Comparison of ENCODE assay signal across 26 mouse cellular contexts in genomic region chr3:99644910-99645309, GRCm38 (mm10).
"Had no signal": no experiment of that assay in that cellular context is flagged by ENCODE, and none has a peak within 500 bp of the region (broad histone marks: within the 10 kb centered on the region; RNA-seq: fewer than 3 reads in every experiment).

No protein-coding gene starts in this region.

- H3K27me3 ChIP-seq: heart, embryonic 12.5 days; hindbrain, embryonic 12.5 days; intestine, embryonic 15.5 days; limb, embryonic 12.5 days; liver, embryonic 13.5 days; liver, embryonic 15.5 days had no signal

- H3K4me3 ChIP-seq: gastrocnemius, adult 2 months; heart, embryonic 10.5 days; heart, embryonic 12.5 days; hindbrain, embryonic 12.5 days; intestine, embryonic 15.5 days; layer of hippocampus, adult 2 months; left cerebral cortex, adult 2 months; limb, embryonic 10.5 days; limb, embryonic 12.5 days; liver, embryonic 13.5 days; liver, embryonic 15.5 days had no signal

- H3K9ac ChIP-seq: heart, embryonic 12.5 days; hindbrain, embryonic 12.5 days; intestine, embryonic 15.5 days; limb, embryonic 12.5 days; liver, embryonic 13.5 days; liver, embryonic 15.5 days; liver, postnatal 0 days had no signal

- DNase-seq: gastrocnemius, adult 2 months; gastrocnemius, postnatal 10 days; gastrocnemius, postnatal 25 days; heart, adult 18-20 months; heart, postnatal 10 days; heart, postnatal 4 days; kidney, adult 18-20 months; kidney, adult 8-10 months; kidney, postnatal 10 days; kidney, postnatal 25 days; kidney, postnatal 4 days; liver; liver, embryonic 13.5 days; liver, postnatal 0 days had no signal

- H3K9me3 ChIP-seq: heart, embryonic 10.5 days; heart, embryonic 12.5 days; hindbrain, embryonic 12.5 days; intestine, embryonic 15.5 days; limb, embryonic 10.5 days; limb, embryonic 12.5 days; liver, embryonic 13.5 days; liver, embryonic 15.5 days had no signal

- H3K4me1 ChIP-seq: heart, embryonic 10.5 days; heart, embryonic 12.5 days; hindbrain, embryonic 12.5 days; intestine, embryonic 15.5 days; liver, embryonic 13.5 days; liver, embryonic 15.5 days had no signal

- H3K36me3 ChIP-seq: heart, embryonic 10.5 days; heart, embryonic 12.5 days; hindbrain, embryonic 12.5 days; intestine, embryonic 15.5 days; limb, embryonic 10.5 days; limb, embryonic 12.5 days; liver, embryonic 13.5 days; liver, embryonic 15.5 days had no signal

- H3K4me2 ChIP-seq: heart, embryonic 12.5 days; hindbrain, embryonic 12.5 days; intestine, embryonic 15.5 days; limb, embryonic 12.5 days; liver, embryonic 11.5 days; liver, embryonic 13.5 days; liver, embryonic 15.5 days had no signal

- H3K27ac ChIP-seq: gastrocnemius, adult 2 months; heart, embryonic 10.5 days; hindbrain, embryonic 12.5 days; intestine, embryonic 15.5 days; layer of hippocampus, adult 2 months; left cerebral cortex, adult 2 months; limb, embryonic 12.5 days; liver, embryonic 13.5 days; liver, embryonic 15.5 days had no signal

- ATAC-seq: hindbrain, embryonic 16.5 days; inflammation-experienced regulatory T-cells, adult 6 months; intestine, embryonic 15.5 days; liver, postnatal 0 days had no signal
